ENCODE assay signal across 11 mouse cellular contexts in the genomic region with DNA sequence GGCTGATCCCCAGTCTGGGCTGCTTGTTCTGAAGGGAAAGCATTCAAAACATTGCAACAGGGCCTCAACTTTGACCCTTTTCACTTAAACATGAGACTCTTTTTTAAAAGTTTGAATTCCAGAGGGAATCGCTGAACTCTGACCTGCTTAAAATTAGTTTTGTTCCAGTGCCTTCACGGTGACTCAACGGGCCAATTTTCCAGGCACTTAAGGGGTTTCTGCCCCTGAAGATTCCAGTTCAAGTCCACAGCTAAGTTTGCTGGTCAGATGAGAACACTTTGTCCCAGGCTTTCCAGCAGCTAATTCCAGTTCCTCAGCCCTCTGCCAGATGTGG. TPM values are rescaled to one million over a fixed set of nuclear protein-coding genes. Genes with fewer than 3 reads are reported as not detected.
DNase-seq lines count a peak whose midpoint lies in the region; ATAC-seq and TF ChIP-seq lines count a peak whose summit lies in the region.
"Had no signal": no experiment of that assay in that cellular context is flagged by ENCODE, and none has a peak within 500 bp of the region (broad histone marks: within the 10 kb centered on the region; RNA-seq: fewer than 3 reads in every experiment).

No protein-coding gene starts in this region.

- no peak for TF ChIP-seq POLR2A in thymus, adult 2 months (IDR thresholded peaks at IDR 0.05; ENCODE audit: control insufficient read depth, extremely low read depth, insufficient read depth, low read length, poor library complexity)

- no peaks in the 10 kb centered on the region for H3K27me3 ChIP-seq in forebrain, embryonic 14.5 days (replicated peaks; ENCODE audit: control insufficient read depth, insufficient read depth, low read length)
- H3K27me3 ChIP-seq in forebrain, embryonic 13.5 days: no peaks in the 10 kb centered on the region
- H3K27me3 ChIP-seq in liver, postnatal 0 days (ENCODE audit: insufficient read depth, low read length): no peaks in the 10 kb centered on the region
- no peaks in the 10 kb centered on the region for H3K27me3 ChIP-seq in thymus, adult 2 months (ENCODE audit: control insufficient read depth, insufficient read depth, low read length)
- H3K27me3 ChIP-seq in forebrain, embryonic 16.5 days (replicated peaks; ENCODE audit: control insufficient read depth, insufficient read depth, low read length): no peaks in the 10 kb centered on the region
- H3K27me3 ChIP-seq: hindbrain, embryonic 12.5 days; limb, embryonic 15.5 days had no signal

- no peak for TF ChIP-seq CTCF in liver, postnatal 0 days (IDR thresholded peaks at IDR 0.05; ENCODE audit: low read depth)
- no peak for TF ChIP-seq CTCF in thymus, adult 2 months (IDR thresholded peaks at IDR 0.05; ENCODE audit: borderline replicate concordance, control insufficient read depth, extremely low read depth, insufficient read depth, low read length, poor library complexity)

- no peak overlapping the region for H3K4me3 ChIP-seq in forebrain, embryonic 14.5 days (ENCODE audit: low read depth, low read length)
- no peak overlapping the region for H3K4me3 ChIP-seq in forebrain, embryonic 13.5 days
- H3K4me3 ChIP-seq in liver, postnatal 0 days (ENCODE audit: low read depth, low read length): no peak overlapping the region
- no peak overlapping the region for H3K4me3 ChIP-seq in thymus, adult 2 months (ENCODE audit: control insufficient read depth, insufficient read depth, low read length)
- H3K4me3 ChIP-seq in forebrain, embryonic 16.5 days (replicated peaks; ENCODE audit: low read length): no peak overlapping the region
- H3K4me3 ChIP-seq: embryonic facial prominence, embryonic 12.5 days; hindbrain, embryonic 12.5 days; limb, embryonic 15.5 days had no signal

- H3K4me1 ChIP-seq in forebrain, embryonic 14.5 days (ENCODE audit: control insufficient read depth, insufficient read depth, low read length): no peaks in the 10 kb centered on the region
- peaks cover 11% of the 10 kb centered on the region; the same call in 1 of the 2 replicates for H3K4me1 ChIP-seq in forebrain, embryonic 13.5 days
- peaks cover 8% of the 10 kb centered on the region for H3K4me1 ChIP-seq in liver, postnatal 0 days (ENCODE audit: insufficient read depth)
- H3K4me1 ChIP-seq in thymus, adult 2 months (replicated peaks; ENCODE audit: control insufficient read depth, insufficient read depth, low read length): no peaks in the 10 kb centered on the region
- H3K4me1 ChIP-seq in forebrain, embryonic 16.5 days (replicated peaks; ENCODE audit: control insufficient read depth, insufficient read depth, low read length): peaks cover 19% of the 10 kb centered on the region

- peak overlapping the region; percentile 5; the same call in 1 of the 2 replicates for H3K9ac ChIP-seq in forebrain, embryonic 14.5 days (ENCODE audit: low read length)
- H3K9ac ChIP-seq in forebrain, embryonic 13.5 days: no peak overlapping the region
- no peak overlapping the region for H3K9ac ChIP-seq in liver, postnatal 0 days (replicated peaks)
- no peak overlapping the region for H3K9ac ChIP-seq in forebrain, embryonic 16.5 days (replicated peaks; ENCODE audit: low read depth, low read length)
- H3K9ac ChIP-seq: embryonic facial prominence, embryonic 12.5 days; hindbrain, embryonic 12.5 days; limb, embryonic 15.5 days had no signal

- no peak overlapping the region for H3K27ac ChIP-seq in forebrain, embryonic 14.5 days (ENCODE audit: low read depth, low read length)
- no peak overlapping the region for H3K27ac ChIP-seq in forebrain, embryonic 13.5 days
- peak overlapping the region; percentile 92 for H3K27ac ChIP-seq in liver, postnatal 0 days (ENCODE audit: low read depth)
- no peak overlapping the region for H3K27ac ChIP-seq in thymus, adult 2 months (ENCODE audit: control insufficient read depth, insufficient read depth, low read length)
- no peak overlapping the region; the same call in 1 of the 2 replicates for H3K27ac ChIP-seq in forebrain, embryonic 16.5 days (ENCODE audit: low read length)
- H3K27ac ChIP-seq: embryonic facial prominence, embryonic 12.5 days; hindbrain, embryonic 12.5 days; limb, embryonic 15.5 days had no signal

- TF ChIP-seq EP300 in liver, postnatal 0 days (IDR thresholded peaks at IDR 0.05; ENCODE audit: low read depth): 0 out of 2 replicates have a peak, but pooled peaks have one; percentile 9

- no peaks in the 10 kb centered on the region for H3K9me3 ChIP-seq in forebrain, embryonic 14.5 days (replicated peaks; ENCODE audit: control insufficient read depth, low read length)
- H3K9me3 ChIP-seq in forebrain, embryonic 13.5 days (replicated peaks): no peaks in the 10 kb centered on the region
- no peaks in the 10 kb centered on the region for H3K9me3 ChIP-seq in liver, postnatal 0 days (ENCODE audit: low read length)
- no peaks in the 10 kb centered on the region for H3K9me3 ChIP-seq in forebrain, embryonic 16.5 days (ENCODE audit: control insufficient read depth, low read length)
- H3K9me3 ChIP-seq: embryonic facial prominence, embryonic 12.5 days; hindbrain, embryonic 12.5 days; limb, embryonic 15.5 days had no signal

- H3K4me2 ChIP-seq in forebrain, embryonic 14.5 days (ENCODE audit: low read length): no peak overlapping the region
- no peak overlapping the region for H3K4me2 ChIP-seq in forebrain, embryonic 13.5 days
- no peak overlapping the region for H3K4me2 ChIP-seq in liver, postnatal 0 days (ENCODE audit: low read depth, low read length)
- no peak overlapping the region for H3K4me2 ChIP-seq in forebrain, embryonic 16.5 days (ENCODE audit: low read length)
- H3K4me2 ChIP-seq: embryonic facial prominence, embryonic 12.5 days; hindbrain, embryonic 12.5 days; limb, embryonic 15.5 days had no signal

- no peak for DNase-seq in forebrain, embryonic 14.5 days (ENCODE audit: low spot score)
- peak; percentile 97 for DNase-seq in NIH3T3 (ENCODE audit: low read depth)
- peak; percentile 22 to 29 for DNase-seq in heart, postnatal 36 days
- peak; percentile 20 for DNase-seq in liver, postnatal 0 days
- DNase-seq in thymus, adult 2 months: no peak
- no peak for DNase-seq in thymus, postnatal 0 days (ENCODE audit: low spot score)

- 53% methylated on average over 3 of the region's 3 CpGs for WGBS in forebrain, embryonic 14.5 days
- WGBS in forebrain, embryonic 13.5 days: 41% methylated on average over 3 of the region's 3 CpGs
- 60% methylated on average over 3 of the region's 3 CpGs for WGBS in liver, postnatal 0 days (ENCODE audit: insufficient replicate concordance)
- 94% methylated on average over 3 of the region's 3 CpGs for WGBS in thymus, adult 2 months
- 55% methylated on average over 3 of the region's 3 CpGs for WGBS in forebrain, embryonic 16.5 days

- ATAC-seq in forebrain, embryonic 14.5 days: no peak
- no peak for ATAC-seq in forebrain, embryonic 13.5 days
- ATAC-seq in liver, postnatal 0 days: peak; percentile 41; the same call in 1 of the 2 replicates
- no peak for ATAC-seq in forebrain, embryonic 16.5 days

- intact Hi-C loops in heart, postnatal 36 days (cut with DNase I): loop anchor here (2.0 kb wide), 1 partner anchor 27 kb away; a partner anchor contains a TSS

- H3K36me3 ChIP-seq in forebrain, embryonic 14.5 days (ENCODE audit: control insufficient read depth, insufficient read depth, low read length): no peaks in the 10 kb centered on the region
- no peaks in the 10 kb centered on the region for H3K36me3 ChIP-seq in forebrain, embryonic 13.5 days (ENCODE audit: poor library complexity, severe bottlenecking)
- no peaks in the 10 kb centered on the region for H3K36me3 ChIP-seq in liver, postnatal 0 days (replicated peaks; ENCODE audit: insufficient read depth, low read length)
- no peaks in the 10 kb centered on the region for H3K36me3 ChIP-seq in thymus, adult 2 months (ENCODE audit: control insufficient read depth, insufficient read depth, low read length)
- H3K36me3 ChIP-seq in forebrain, embryonic 16.5 days (ENCODE audit: control insufficient read depth, insufficient read depth): no peaks in the 10 kb centered on the region
- H3K36me3 ChIP-seq: embryonic facial prominence, embryonic 12.5 days; hindbrain, embryonic 12.5 days; limb, embryonic 15.5 days had no signal

RNA-seq across cellular contexts. Expression of a gene that starts 27.8 kb away (rescaled TPM):
- polyA plus RNA-seq in forebrain, embryonic 14.5 days (2014; fragmentation: Nextera tagmentation; extraction: Ambion mirVana): 115 and 143 TPM in 2 replicates
- 152 and 198 TPM in 2 replicates for polyA plus RNA-seq in forebrain, embryonic 13.5 days (2015; fragmentation: Nextera tagmentation; extraction: Ambion mirVana)
- total RNA-seq in heart, postnatal 36 days (2021): 1 to 10 TPM; 3.3 to 4.9 TPM
- 5.0 and 7.5 TPM in 2 replicates for polyA plus RNA-seq in liver, postnatal 0 days (2015; fragmentation: Nextera tagmentation; extraction: Ambion mirVana)
- 0.64 and 0.81 TPM in 2 replicates for polyA plus RNA-seq in thymus, adult 2 months (2012; rRNA removed)
- polyA plus RNA-seq in forebrain, embryonic 16.5 days (2015; fragmentation: Nextera tagmentation; extraction: Ambion mirVana): 238 and 246 TPM in 2 replicates
- polyA plus RNA-seq in thymus, postnatal 0 days (2015; fragmentation: Nextera tagmentation; extraction: Ambion mirVana): 1.2 TPM in 2 replicates

Comparison
In these comparisons a context has a peak if more than half of its experiments do, and no peak if none do; other contexts are left out.
1. DNase-seq: peak in NIH3T3 (single experiment), heart, postnatal 36 days (2 of 2) and liver, postnatal 0 days (single experiment); none in forebrain, embryonic 14.5 days (single experiment), thymus, adult 2 months (single experiment) and thymus, postnatal 0 days (single experiment).
2. RNA of a gene that starts 27.8 kb away (polyA plus RNA-seq): 238 to 246 TPM in forebrain, embryonic 16.5 days, 152 to 198 TPM in forebrain, embryonic 13.5 days and 115 to 143 TPM in forebrain, embryonic 14.5 days; 5.0 to 7.5 TPM in liver, postnatal 0 days, 1.2 TPM in thymus, postnatal 0 days and 0.64 to 0.81 TPM in thymus, adult 2 months; every median in the first group is over 10 times any median in the second.